Mouse (Mus musculus) forebrain, embryonic 16.5 days (tissue): ENCODE results near the gene Il23a. TPM values are rescaled to one million over a fixed set of nuclear protein-coding genes. Genes with fewer than 3 reads are reported as not detected.
"Not testable (repeated sequence)": the region's sequence is repeated elsewhere in the genome, so short reads cannot be mapped to it uniquely, and the experiment has no call there.

ENCODE experiments used
- ATAC-seq: fragments of 200-750 bp; cut with Nextera tagmentation; 2 replicates; pipeline ENCODE4 v1.8.0; 2017; ENCODE audit warnings: mild to moderate bottlenecking, moderate library complexity
- H3K27ac ChIP-seq: fragments of 300-500 bp; sonication (generic); 2 replicates; pipeline ENCODE4 v1.5.1; 2014; ENCODE audit warnings: low read length, control low read depth
- H3K27me3 ChIP-seq: fragments of 300-500 bp; sonication (generic); replicated peaks from 2 replicates; pipeline ENCODE4 v1.6.1; 2014; ENCODE audit warnings: low read length; ENCODE audit not compliant: control insufficient read depth, insufficient read depth
- H3K36me3 ChIP-seq: fragments of 300-500 bp; sonication (generic); 2 replicates; pipeline ENCODE4 v1.6.1; 2014; ENCODE audit not compliant: control insufficient read depth, insufficient read depth
- H3K4me1 ChIP-seq: fragments of 300-500 bp; sonication (generic); replicated peaks from 2 replicates; pipeline ENCODE4 v1.6.1; 2014; ENCODE audit warnings: low read length; ENCODE audit not compliant: control insufficient read depth, insufficient read depth
- H3K4me2 ChIP-seq: fragments of 300-500 bp; sonication (generic); 2 replicates; pipeline ENCODE4 v1.6.1; 2014; ENCODE audit warnings: mild to moderate bottlenecking, low read length, control low read depth
- H3K4me3 ChIP-seq: fragments of 300-500 bp; sonication (generic); replicated peaks from 2 replicates; pipeline ENCODE4 v1.5.1; 2014; ENCODE audit warnings: mild to moderate bottlenecking, low read length, control low read depth
- H3K9ac ChIP-seq: fragments of 300-500 bp; sonication (generic); replicated peaks from 2 replicates; pipeline ENCODE4 v1.6.1; 2014; ENCODE audit warnings: low read depth, low read length, control low read depth
- H3K9me3 ChIP-seq: fragments of 300-500 bp; sonication (generic); 2 replicates; pipeline ENCODE4 v1.6.1; 2016; ENCODE audit warnings: low read length; ENCODE audit not compliant: control insufficient read depth
- WGBS: fragments of 180-500 bp; shearing (Covaris S2); extraction: QIAGEN DNeasy Blood & Tissue Kit; methylation state at CpG from one replicate; pipeline ENCODE4 v1.1.7; 2014; 5-methylcytosine and 5-hydroxymethylcytosine counted together
- polyA plus RNA-seq: library from polyadenylated mRNA; unstranded; fragments of >200 nt; fragmentation: Nextera tagmentation; extraction: Ambion mirVana; gene quantifications from 2 replicates; pipeline ENCODE4 v1.2.1, GENCODE M21; 2015

The Il23a gene
- polyA plus RNA-seq, 1 experiment from 2014 or later = 0.39 TPM

DNA sequence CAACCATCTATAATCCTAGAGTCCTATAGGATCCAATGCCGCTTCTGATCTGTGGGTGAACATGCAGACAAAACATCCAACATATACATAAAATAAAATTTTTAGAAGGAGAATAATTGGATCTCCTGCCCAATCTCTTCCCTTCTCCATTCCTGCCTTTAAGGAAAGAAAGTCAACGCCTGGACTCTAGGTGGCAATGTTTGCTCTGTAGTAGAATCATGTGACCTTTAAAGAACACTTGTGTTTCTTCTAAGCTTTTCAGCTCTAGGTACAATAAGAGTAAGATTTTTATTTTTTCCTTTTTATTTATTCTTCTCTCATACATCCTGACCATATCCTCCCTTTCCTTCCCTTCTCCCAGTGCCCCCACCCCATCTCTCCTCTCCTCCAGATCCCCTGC lies 26.7 kb downstream of the Il23a start:
- Histone ChIP-seq H3K27me3 (no peaks in the 10 kb centered on the region), H3K4me2 (no peak overlapping the region), H3K4me1 (0 out of 2 replicates have a peak, but pooled peaks cover 4% of the 10 kb centered on the region), H3K9me3 (no peaks in the 10 kb centered on the region), H3K27ac (no peak overlapping the region), H3K4me3 (no peak overlapping the region), H3K36me3 (no peaks in the 10 kb centered on the region), H3K9ac (no peak overlapping the region)
- 70% methylated on average over 2 of the region's 2 CpGs for WGBS
- no peak for ATAC-seq

DNA sequence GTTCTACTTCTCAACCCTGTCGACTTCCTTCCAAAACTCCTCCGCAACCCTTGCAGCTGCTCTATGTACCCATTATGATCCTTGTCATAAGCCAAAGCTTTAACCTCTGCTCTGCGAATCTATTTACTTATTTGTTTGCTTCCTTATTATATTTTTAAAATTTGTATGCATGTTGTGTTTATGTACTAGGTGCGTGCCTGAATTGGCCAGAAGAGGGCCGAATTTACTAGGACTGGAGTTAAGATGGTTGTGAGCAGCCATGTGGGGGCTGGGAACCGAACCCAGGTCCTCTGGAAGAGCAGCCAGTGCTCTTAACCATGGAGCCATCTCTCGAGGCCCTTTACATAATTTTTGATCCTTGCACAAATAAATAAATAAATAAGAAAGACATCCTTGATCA lies 27.7 kb downstream of the Il23a start:
- Histone ChIP-seq H3K36me3 (no peaks in the 10 kb centered on the region), H3K27me3 (no peaks in the 10 kb centered on the region), H3K9me3 (no peaks in the 10 kb centered on the region), H3K9ac (peak overlapping the region; percentile 77), H3K4me1 (0 out of 2 replicates have a peak, but pooled peaks cover 4% of the 10 kb centered on the region), H3K4me2 (peak overlapping the region; percentile 57), H3K27ac (peak overlapping the region; percentile 48; the same call in 1 of the 2 replicates), H3K4me3 (peak overlapping the region; percentile 80)
- 44% methylated on average over 7 of the region's 7 CpGs for WGBS
- no peak for ATAC-seq

DNA sequence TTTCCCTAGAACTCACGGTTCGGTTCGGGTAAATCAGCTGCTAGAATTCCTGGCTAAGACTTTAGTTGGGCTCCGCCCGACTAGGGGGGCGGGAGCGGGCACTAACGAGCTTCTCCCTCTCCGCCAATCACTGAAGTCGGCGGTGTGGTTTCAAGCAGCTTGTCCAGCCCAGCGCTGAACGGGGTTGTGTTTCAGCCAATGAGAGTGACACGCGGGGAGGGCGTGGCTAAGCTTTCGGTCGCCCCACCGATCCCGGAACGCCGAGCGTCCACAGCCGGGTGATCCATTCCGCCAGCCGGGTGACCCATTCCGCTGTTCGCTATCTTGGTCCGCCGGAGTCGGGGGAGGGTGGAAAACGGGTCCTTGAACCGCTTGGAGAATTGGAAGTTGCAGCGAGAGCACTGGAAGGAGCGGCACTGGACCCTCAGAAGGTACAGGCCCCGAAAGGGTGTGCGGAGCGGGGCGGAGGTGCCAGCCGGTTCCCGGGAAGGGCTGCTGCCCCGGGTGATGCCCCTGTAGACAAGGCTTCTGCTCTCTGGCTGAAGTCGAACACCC lies 28.2 kb downstream of the Il23a start, which contains the start of gene Stat2:
TSS of gene Stat2 (plus strand) at position 273 of the 555 bp plus-strand sequence.
- Histone ChIP-seq H3K4me1 (0 out of 2 replicates have a peak, but pooled peaks cover 4% of the 10 kb centered on the region), H3K36me3 (no peaks in the 10 kb centered on the region), H3K4me2 (peak within 1 kb of the TSS; percentile 70), H3K27ac (peak within 1 kb of the TSS; percentile 48), H3K27me3 (no peaks in the 10 kb centered on the region), H3K9me3 (no peaks in the 10 kb centered on the region), H3K4me3 (peak within 1 kb of the TSS; percentile 80), H3K9ac (peak within 1 kb of the TSS; percentile 77)
- peak; percentile 100 for ATAC-seq
- under 1% methylated on average over 43 of the region's 43 CpGs for WGBS

DNA sequence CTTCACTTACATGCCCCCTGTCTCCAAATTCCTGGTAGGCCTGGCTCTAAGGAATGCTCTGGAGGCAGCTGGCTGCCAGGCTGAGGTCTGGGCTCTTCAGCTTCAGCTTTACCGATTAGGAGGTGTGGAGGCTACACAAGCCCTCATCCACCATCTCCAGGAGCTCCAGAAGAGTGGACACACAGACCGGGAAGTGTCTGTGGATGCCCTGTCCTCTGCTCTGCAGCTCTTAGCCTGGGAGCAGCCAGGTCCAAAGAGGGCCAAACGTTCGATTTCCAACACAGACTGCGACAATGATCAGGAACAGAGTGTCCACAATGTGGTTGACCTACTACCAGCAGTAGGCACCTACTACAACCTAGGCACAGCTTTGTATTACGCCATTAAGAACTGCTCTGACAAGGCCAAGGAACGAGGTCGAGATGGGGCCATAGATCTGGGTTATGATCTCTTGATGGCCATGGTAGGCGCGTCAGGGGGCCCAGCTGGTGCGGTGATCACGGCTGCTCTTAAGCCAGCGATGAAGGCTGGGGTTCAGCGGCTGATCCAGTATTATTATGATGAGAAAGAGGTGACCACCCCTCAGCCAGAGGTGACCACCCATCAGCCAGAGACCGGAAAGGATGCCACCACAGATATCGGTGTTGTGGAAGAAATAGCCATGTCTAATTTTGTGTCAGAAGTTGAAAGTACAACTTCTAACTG lies 29.2 kb downstream of the Il23a start:
- Histone ChIP-seq H3K27me3 (no peaks in the 10 kb centered on the region), H3K4me3 (no peak overlapping the region), H3K9ac (no peak overlapping the region; the same call in 1 of the 2 replicates), H3K36me3 (no peaks in the 10 kb centered on the region), H3K9me3 (no peaks in the 10 kb centered on the region), H3K4me1 (0 out of 2 replicates have a peak, but pooled peaks cover 4% of the 10 kb centered on the region), H3K27ac (no peak overlapping the region), H3K4me2 (no peak overlapping the region)
- no peak for ATAC-seq
- 89% methylated on average over 16 of the region's 16 CpGs for WGBS

DNA sequence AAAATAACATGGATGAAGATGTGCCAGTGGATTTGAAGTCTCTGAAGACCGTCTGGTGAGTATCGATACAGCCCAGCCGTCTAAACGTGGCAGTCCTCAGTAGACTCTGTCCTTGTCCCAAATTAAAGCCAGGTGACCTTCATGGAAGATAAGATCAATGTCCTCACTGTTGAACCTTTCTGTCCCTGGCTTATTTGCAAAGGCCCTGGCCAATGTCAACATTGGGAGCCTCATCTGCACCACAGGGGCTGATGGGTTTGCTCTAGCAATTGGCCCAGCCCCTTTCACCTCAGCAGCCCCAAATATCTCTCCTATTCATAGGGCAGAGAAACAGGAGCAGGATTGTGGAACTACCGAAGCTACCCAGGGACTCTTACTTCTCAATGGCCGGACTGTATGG lies 30.2 kb downstream of the Il23a start, which contains the start of gene Apof:
TSS of gene Apof (plus strand) at position 301 of the 400 bp plus-strand sequence.
- H3K4me3 ChIP-seq = no peak within 1 kb of the TSS
- H3K9me3 ChIP-seq = no peaks in the 10 kb centered on the region
- no peaks in the 10 kb centered on the region for H3K27me3 ChIP-seq
- 0 out of 2 replicates have a peak, but pooled peaks cover 4% of the 10 kb centered on the region for H3K4me1 ChIP-seq
- H3K9ac ChIP-seq = no peak within 1 kb of the TSS
- no peaks in the 10 kb centered on the region for H3K36me3 ChIP-seq
- no peak within 1 kb of the TSS for H3K27ac ChIP-seq
- no peak for ATAC-seq
- WGBS = 84% methylated on average over 6 of the region's 6 CpGs
- H3K4me2 ChIP-seq = no peak within 1 kb of the TSS

DNA sequence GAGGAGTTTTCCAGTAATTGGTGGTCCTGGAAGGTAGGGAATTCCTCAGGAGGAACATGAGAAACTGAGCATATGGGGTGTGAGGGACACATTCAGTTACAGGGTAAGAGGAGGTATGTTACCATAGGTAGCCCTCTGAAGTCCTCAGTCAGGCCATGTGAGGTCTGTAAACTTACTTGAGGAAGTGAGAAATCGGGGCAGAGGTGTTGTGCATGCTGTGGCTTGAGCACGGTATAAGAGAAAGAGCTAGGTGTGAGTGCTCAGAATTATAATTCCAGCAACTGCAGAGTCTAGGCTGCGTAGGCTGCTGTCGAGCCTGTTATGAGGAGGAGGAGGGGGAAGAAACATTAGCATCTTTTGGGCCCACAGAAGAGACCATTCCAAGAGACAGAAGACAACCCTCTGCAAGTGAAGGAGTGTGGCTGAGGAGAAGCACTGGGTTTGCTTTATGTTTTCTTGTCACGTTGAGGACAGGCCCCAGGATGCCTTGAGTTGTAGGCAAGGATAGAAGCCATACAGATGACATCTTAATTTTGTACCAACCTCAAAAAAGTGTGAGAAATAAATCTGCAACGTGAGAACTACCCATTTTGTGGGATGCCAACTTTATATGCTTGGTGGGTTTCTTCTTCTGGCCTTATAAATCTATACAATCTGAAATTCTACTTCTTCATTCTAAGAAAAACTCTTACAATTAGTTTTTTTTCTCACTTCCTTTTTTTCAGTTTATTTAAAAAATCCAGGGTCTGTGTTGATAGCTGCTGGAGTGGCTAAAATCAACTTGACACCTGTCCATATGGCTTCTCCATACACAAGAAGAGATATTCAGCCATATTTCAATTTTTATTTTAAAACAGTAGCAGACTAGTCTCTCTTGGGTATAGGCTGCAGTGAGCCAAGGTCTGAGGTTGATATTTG lies 34.9 kb downstream of the Il23a start:
- H3K9ac ChIP-seq = no peak overlapping the region
- no peaks in the 10 kb centered on the region for H3K36me3 ChIP-seq
- no peak for ATAC-seq
- 80% methylated on average over 6 of the region's 6 CpGs for WGBS
- no peaks in the 10 kb centered on the region for H3K9me3 ChIP-seq
- H3K4me3 ChIP-seq = no peak overlapping the region
- no peaks in the 10 kb centered on the region for H3K4me1 ChIP-seq
- H3K27ac ChIP-seq = no peak overlapping the region
- no peaks in the 10 kb centered on the region for H3K27me3 ChIP-seq
- no peak overlapping the region for H3K4me2 ChIP-seq

DNA sequence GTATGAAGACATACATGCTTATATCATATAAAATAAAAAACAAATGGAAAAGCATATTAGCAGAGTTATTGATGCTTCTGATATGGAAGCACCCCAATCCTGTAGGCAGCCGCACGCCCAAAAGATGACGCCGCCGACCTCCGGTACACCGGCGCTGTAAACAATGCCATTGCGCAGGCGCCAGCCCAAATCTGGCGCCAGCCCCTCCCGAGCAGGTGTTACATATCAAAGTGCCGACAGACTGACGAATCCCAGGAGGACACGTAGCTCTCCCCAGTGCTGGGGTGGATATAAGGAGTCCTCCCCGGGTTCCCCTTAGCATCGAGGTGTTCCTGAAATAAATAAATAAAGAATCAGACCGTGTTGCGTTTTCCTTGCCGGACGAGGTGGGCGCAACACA lies 36.3 kb downstream of the Il23a start:
- Histone ChIP-seq H3K4me3 (no peak overlapping the region), H3K36me3 (no peaks in the 10 kb centered on the region), H3K4me1 (no peaks in the 10 kb centered on the region), H3K9me3 (no peaks in the 10 kb centered on the region), H3K4me2 (no peak overlapping the region), H3K9ac (no peak overlapping the region), H3K27ac (no peak overlapping the region), H3K27me3 (no peaks in the 10 kb centered on the region)
- no peak for ATAC-seq
- 86% methylated on average over 22 of the region's 22 CpGs for WGBS

DNA sequence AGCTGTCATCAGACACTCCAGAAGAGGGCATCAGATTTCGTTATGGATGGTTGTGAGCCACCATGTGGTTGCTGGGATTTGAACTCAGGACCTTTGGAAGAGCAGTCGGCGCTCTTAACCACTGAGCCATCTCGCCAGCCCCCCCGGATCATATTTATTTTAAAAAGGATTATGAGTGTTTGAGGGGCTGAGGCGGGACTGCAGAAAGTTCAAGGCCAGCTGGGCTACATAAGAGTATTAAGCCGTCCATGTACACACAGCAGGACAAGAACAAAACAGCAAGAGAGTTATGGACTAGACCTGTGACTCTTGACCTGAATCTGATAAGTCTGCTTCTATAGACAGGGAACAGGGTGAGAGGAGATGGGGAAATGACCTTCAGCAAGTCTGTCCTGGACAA lies 38.2 kb downstream of the Il23a start:
- not testable (repeated sequence) for H3K27ac ChIP-seq, H3K4me1 ChIP-seq, H3K9ac ChIP-seq, H3K27me3 ChIP-seq, ATAC-seq, H3K4me3 ChIP-seq, H3K9me3 ChIP-seq, H3K4me2 ChIP-seq, H3K36me3 ChIP-seq
- WGBS = 90% methylated on average over 7 of the region's 7 CpGs

DNA sequence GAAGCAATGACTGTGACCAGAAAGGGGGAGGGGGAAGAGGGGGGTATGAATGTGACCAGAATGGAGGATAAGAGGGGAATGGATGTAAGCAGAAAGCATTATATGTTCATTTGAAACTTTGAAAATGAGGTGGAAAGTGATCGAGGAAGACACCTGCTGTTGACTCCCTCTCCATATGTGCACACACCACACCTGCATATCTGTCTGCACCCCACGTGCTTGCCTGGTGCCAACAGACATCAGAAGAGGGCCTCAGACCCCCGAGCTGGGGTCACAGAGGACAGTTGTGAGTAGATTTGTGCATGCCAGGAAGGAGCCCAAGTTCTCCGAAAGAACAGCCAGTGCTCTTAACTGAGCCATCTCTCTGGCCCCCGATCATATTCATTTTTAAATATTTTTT lies 38.6 kb downstream of the Il23a start:
- H3K36me3 ChIP-seq = no peaks in the 10 kb centered on the region
- 84% methylated on average over 5 of the region's 5 CpGs for WGBS
- no peak for ATAC-seq

More for the DNA sequence above, 38.6 kb downstream of the Il23a start:
- H3K27me3 ChIP-seq = no peaks in the 10 kb centered on the region
- H3K9ac ChIP-seq = no peak overlapping the region
- no peak overlapping the region for H3K4me3 ChIP-seq
- H3K4me2 ChIP-seq = no peak overlapping the region
- no peaks in the 10 kb centered on the region for H3K9me3 ChIP-seq
- no peaks in the 10 kb centered on the region for H3K4me1 ChIP-seq
- no peak overlapping the region for H3K27ac ChIP-seq
